Mouse (Mus musculus) thymus, adult 18-20 months (tissue): ENCODE data around the gene Arl4a.

ENCODE experiments used
- DNase-seq, 2 experiments: peaks; one replicate each; pipeline ENCODE4 v3.0.0; 2022; ENCODE audit warnings: mixed read lengths in 2 of 2

Gene Arl4a

DNA sequence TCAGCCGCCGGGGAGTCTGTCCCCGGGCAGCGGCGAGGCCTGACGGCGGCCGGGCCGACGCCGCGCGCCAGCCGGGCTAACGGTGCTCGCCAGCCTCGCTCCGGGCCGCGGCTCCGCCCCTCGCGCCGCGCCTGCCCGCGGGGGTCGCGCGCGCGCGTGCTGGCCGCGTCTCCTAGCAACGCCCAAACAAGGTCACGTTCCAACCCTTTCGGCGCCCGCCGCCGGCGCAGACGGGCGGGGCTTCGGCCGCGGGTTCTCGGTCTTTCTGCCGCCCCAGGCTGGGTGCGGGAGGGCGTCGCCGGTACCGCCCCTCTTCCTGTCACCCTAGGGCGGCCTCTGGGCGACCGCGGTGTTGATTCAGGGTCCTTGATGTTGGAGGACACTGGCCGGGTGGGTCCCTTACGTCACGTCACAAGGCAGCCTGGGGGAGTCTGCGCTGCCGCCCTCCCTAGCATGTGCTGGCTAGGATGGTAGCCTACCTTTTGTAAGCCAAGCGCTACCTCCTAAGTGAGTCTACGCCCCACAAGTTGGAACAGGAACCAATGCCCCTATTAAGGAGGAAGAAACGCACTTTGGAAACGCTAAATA is at the start of gene Arl4a:
Arl4a (minus strand) TSS at position 150 of the 588 bp plus-strand sequence.
- peak; percentile 87 to 90 for DNase-seq

DNA sequence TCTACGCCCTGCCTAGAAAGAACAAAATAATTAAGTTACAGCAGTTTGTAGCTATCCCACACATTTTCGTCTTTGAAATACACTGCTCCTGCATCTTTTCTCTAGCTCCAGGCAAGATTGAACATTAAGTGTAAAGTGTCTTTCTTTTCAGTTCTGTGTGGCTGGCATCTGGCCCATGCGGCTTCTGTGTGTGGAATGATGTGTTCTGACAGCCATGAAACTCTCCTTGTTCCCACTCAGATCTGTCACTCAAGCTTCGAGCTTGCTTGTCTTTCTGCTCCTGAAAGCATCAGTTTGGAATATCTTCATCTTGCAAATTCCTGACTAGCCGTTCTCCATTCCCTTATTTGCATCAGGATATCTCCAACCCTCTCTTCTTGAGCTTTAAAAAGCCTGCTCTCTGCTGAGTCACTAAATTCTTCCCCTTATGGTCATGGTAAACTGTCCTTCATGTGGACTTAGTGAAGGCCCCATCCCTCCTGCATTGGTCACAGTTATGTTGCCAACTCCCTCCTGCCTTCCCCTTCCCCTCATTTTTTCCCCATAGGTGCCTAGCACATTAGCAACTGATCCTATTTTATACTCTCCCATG is 48.0 kb upstream of the Arl4a start:
- DNase-seq: no peak

- DNase-seq: no peak
Measured at GRCm38 (mm10) chr12:40082453-40083238, 44.8 kb upstream of the Arl4a start.

GRCm38 (mm10) chr12:40082048-40082447 is 44.2 kb upstream of the Arl4a start:
- DNase-seq: no peak

GRCm38 (mm10) chr12:40073660-40074059 is 35.8 kb upstream of the Arl4a start:
- DNase-seq: no peak

DNA sequence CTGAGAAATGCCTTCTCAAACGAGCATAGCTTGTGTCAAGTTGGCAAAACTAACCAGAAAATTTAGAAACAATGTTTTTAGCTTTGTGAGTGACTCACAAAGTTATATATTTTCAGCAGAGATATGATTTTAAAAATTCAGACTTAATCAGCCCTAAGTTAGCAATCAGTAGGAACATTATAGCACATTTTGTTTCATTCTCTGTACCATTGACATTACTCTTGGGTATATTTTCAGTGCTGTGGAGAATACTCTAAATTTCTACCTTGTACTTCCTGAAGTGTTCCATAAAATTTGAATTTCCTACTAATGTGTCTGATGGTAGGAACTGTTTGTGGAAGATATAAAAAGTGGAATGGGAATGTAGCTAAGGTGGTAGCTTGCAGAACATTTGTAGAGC is 9.2 kb upstream of the Arl4a start:
- DNase-seq: no peak

DNA sequence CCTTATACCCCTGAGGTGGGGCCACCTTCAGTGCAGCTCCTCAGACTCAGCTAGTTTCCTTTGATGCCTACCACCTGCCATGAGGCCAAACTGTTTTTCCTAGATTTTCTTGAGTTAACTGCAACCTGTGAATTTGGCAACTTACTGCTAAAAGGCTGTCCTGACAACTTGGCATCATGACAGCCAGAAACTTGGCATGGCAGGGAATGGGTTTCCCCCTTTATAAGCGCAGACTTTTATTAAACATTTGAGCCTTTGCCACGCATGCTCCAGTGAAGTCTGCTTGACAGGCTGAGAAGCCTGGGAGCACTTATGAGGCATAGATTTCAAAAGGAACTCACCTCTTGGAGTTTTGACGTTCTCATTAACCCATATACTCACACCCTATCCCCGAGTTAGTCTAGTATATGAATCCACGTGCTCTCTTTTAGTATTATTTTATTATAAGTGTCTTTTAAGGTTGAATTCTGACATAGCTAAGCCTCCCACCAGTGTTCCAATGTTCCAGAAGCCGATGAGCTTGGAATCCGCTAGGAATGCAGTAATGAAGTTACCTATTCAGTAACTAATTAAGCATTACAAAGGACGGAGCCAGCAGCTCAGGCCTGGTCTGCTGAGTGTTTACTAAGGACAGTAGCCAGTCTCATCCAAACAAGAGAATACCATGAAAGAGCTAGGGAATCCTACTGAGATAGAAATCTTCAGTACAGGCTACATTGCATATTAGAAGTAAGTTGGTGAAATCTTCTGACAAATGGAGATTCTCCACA is 6.2 kb upstream of the Arl4a start:
- DNase-seq: no peak

DNA sequence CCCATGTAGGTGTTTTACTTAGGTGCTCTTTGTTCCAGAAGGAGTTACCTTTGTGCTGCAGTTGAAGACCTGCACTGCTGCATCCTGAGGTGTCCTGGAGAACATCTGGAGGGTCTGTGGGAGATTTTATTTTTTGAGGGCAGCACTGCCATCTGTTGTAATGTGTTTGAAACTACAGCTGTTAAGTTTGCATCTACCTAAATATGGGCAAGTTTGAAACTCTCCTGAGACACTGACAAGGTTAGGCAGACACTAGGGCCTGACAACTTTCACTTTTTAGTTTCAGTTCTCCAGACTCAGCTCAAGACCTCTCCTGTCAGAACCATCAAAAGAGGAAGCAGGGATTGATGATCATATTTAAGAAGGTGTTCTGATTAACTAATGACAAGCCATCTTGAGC is 2.2 kb upstream of the Arl4a start:
- DNase-seq: peak in 1 of 2 experiments; percentile 13

GRCm38 (mm10) chr12:40037226-40037813 is 505 bp downstream of the Arl4a start:
- DNase-seq: peak; percentile 99

- DNase-seq: peak in 1 of 2 experiments; percentile 14
Measured at GRCm38 (mm10) chr12:40036666-40037065, 1.2 kb downstream of the Arl4a start.

- no peak for DNase-seq
Measured at GRCm38 (mm10) chr12:40035506-40035905, 2.3 kb downstream of the Arl4a start.

DNA sequence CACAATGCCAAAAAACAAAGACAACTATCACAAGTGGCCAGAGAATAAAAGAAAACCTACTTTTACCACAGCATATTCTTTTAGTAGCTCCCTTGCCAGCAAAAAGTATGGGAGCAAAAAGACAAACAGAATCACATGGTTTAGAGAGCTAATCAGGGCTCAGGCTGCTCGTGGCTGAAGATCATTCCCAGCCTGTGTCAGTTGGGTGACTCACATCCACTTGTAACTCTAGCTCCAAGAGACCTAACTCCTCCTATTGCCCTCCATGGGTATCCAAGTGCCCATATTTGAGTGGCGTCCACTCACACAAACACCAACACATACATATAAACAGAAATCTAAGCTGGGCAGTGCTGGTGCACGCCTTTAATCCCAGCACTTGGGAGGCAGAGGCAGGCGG is 8.6 kb downstream of the Arl4a start:
- no peak for DNase-seq

GRCm38 (mm10) chr12:40027846-40028245 is 10.0 kb downstream of the Arl4a start:
- no peak for DNase-seq

DNA sequence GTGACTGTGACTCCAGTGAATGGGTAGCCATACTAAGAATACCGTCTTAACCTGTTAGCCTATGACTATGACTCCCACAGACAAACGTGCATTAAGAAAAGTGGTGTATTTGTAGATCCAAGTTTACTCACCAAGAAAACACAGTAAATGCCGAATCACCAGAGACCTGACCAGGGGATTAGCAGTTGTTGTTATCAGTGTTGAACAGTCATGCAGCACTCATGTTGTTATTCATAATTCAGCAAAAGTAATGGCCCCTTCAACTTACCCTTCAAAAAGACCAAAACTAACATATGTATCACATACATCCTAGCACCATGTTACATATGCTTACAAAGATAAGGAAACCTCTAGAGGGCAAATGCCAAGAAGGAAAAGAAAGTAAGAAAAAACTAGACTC is 10.4 kb downstream of the Arl4a start:
- DNase-seq: no peak

DNA sequence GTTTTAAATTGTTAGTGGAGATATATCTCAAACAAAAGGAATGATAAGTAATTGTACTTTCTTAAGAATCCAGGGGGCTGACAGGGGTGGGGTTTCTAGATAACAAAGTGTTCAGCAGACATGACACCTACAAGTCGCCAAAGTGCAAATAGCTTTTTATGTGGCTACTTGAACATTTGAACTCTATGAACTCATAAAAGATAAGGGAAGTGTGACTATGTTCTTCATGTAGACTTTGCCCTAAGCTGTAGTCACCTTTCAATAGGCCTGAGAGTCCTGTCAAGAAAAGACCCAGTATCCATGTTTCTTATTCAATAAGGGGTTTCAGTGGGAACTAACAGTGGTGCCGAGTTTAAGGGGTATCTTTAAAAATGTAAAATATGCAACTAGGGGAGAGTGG is 13.9 kb downstream of the Arl4a start:
- DNase-seq: no peak

- no peak for DNase-seq
Measured at GRCm38 (mm10) chr12:40023014-40023642, 14.7 kb downstream of the Arl4a start.

DNA sequence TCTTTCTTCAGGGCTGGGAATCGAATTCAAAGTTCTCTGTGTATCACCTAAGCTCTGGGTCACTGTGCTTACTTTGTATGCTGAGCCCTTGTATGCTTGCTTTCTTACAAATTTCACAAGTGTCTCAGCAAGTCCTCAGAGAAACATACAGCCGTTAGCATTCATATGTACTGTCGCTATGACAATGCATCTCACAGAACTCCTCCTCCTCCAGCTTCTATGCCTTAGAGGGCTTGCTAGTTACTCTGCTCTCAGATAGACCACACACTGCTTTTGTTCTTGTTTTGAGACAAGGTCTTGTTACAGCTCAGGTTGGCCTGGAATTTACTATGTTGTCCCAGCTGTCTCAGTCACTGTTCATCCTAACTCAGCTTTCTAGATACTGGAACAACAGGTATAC is 15.5 kb downstream of the Arl4a start:
- DNase-seq: no peak

DNA sequence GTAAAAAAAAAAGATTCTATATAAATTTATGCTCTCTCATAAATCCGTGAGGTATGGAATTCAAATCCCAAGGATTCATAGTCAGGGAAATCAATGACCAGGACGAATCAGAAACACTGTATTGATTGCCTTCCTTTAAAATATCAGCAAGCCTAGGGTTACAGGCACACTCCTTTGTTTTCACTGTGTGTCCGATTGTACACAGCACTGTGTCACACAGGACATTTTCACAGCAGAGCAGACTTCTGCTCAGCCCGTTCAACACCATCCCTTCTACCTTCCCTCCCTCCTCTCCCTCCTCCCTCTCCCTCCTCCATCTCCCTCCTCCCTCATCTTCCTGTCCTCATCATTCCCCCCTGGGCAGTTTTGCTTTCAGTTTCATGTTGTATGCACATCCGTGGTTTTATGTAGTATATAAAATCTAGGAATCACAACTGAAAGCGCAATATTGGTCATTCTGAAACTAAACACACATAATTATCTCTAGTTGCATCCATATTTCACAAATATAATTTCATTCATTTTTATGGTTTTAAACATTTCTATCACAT is 19.8 kb downstream of the Arl4a start:
- no peak for DNase-seq

DNA sequence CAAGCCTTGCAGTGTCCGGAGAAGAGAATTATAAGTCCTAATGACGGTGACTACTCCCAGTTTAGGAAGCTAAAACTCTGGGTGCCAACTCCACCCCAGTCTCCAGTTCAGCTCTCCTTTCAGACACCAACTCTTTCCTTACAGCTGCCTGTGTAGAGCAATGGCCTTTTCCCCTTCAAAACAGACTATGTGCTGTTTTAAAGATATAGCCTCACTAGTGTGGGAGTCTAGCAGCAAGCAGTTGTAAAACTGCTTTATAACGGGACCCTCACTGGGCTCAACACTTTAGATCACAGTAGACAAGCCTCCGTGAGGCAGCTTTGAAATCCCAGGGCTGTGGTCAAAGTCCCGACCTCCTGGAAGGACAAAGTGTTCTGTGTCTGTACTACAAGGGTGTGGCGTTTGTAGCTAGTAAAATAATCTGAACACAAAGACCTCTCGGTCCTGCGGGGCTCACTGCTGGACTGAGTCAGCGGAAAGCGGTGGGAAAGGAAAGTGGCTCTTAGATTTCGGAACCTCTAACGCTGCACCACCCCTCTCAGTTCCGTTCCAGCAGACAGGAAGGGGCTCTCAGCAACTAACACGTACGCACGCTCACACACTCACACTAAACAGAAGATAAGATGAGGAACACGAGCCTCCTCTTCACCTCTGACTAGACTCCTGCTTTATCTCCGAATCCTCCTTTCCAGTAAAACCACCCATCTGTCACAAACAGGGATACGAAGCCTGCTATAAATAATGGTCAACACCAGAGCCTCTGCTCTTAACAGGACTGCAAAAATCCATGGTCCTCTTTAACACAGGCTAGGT is 21.0 kb downstream of the Arl4a start:
- peak; percentile 27 to 51 for DNase-seq

DNA sequence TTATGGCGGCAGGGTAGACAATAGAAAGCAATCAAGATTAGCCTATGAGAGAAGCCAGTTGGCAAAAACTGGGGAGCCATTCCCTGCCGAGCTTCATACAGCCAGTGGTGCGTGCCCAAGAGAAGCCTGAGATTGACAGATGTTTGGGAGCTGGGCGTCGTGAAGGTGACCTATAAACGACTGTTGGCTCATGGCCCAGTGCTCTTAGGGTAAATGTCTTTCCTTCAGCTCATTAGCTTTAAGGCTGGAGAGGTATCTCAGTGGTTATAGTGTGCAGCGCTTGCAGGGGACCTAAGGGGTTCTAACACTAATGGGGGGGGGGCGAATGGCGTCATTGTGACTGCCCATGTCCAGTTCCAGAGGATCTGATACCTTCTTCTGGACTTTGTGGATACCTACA is 21.8 kb downstream of the Arl4a start:
- no peak for DNase-seq

DNA sequence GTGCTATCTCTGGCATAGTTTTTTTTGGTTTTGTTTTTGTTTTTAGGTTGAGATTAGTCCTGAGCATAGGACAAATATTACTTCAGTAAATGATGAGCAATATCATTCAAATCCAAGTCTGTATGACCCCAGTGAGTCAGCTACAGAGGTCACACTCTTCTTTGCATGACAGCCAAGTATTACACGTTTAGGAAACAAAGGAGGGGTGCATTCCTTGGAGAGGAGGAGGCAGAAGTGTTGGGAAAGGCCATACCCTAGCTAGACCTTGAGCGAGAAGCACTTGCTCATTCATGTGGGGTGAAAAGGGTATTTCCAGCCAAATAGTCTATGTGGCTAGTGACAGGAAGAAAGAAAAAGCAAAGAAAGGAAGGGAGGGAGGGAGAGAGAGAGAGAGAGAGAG is 28.0 kb downstream of the Arl4a start:
- DNase-seq: no peak
